Mouse (Mus musculus) heart, embryonic 14.5 days (tissue): ENCODE measurements around the gene Rab17. TPM values are rescaled to one million over a fixed set of nuclear protein-coding genes. Genes with fewer than 3 reads are reported as not detected.

Experiments used
- ATAC-seq: fragments of 200-750 bp; cut with Nextera tagmentation; 2 replicates; pipeline ENCODE4 v1.8.0; 2017; ENCODE audit warnings: low read depth, moderate TSS enrichment; ENCODE audit not compliant: insufficient number of reproducible peaks, insufficient read depth, low FRiP score
- H3K27ac ChIP-seq, 2 experiments: fragments of 200-500 bp in 1 of 2; fragments of 300-500 bp in 1 of 2; sonication (generic) in 1 of 2; replicated peaks in 1 of 2; 2 replicates each; pipeline ENCODE4 v1.5.1; 2012 to 2014; ENCODE audit warnings: low read depth in 2 of 2, low read length in 2 of 2, control low read depth in 1 of 2, mild to moderate bottlenecking in 1 of 2, mixed read lengths in 1 of 2; ENCODE audit not compliant: control insufficient read depth in 1 of 2, insufficient read depth in 1 of 2
- H3K27me3 ChIP-seq: fragments of 300-500 bp; sonication (generic); 2 replicates; pipeline ENCODE4 v1.6.1; 2014; ENCODE audit warnings: mild to moderate bottlenecking, low read length, control low read depth; ENCODE audit not compliant: control insufficient read depth, insufficient read depth
- H3K36me3 ChIP-seq: fragments of 300-500 bp; sonication (generic); 2 replicates; pipeline ENCODE4 v1.6.1; 2014; ENCODE audit warnings: mild to moderate bottlenecking, control low read depth, low read length, mixed read lengths; ENCODE audit not compliant: control insufficient read depth, insufficient read depth
- H3K4me1 ChIP-seq, 2 experiments: fragments of 200-500 bp in 1 of 2; fragments of 300-500 bp in 1 of 2; sonication (generic) in 1 of 2; 2 replicates each; pipeline ENCODE4 v1.6.1; 2012 to 2014; ENCODE audit warnings: low read length in 2 of 2, control low read depth in 1 of 2, mixed read lengths in 1 of 2; ENCODE audit not compliant: control insufficient read depth in 2 of 2, insufficient read depth in 2 of 2
- H3K4me2 ChIP-seq: fragments of 300-500 bp; sonication (generic); 2 replicates; pipeline ENCODE4 v1.6.1; 2014; ENCODE audit warnings: mild to moderate bottlenecking, low read length
- H3K4me3 ChIP-seq, 2 experiments: fragments of 200-500 bp in 1 of 2; fragments of 300-500 bp in 1 of 2; sonication (generic) in 1 of 2; 2 replicates each; pipeline ENCODE4 v1.5.1; 2012 to 2014; ENCODE audit warnings: low read length in 2 of 2, mild to moderate bottlenecking in 2 of 2, control low read depth in 1 of 2, low read depth in 1 of 2, moderate library complexity in 1 of 2; ENCODE audit not compliant: control insufficient read depth in 1 of 2, insufficient read depth in 1 of 2
- H3K9ac ChIP-seq: fragments of 300-500 bp; sonication (generic); 2 replicates; pipeline ENCODE4 v1.6.1; 2014; ENCODE audit warnings: mild to moderate bottlenecking, low read length
- H3K9me3 ChIP-seq: fragments of 300-500 bp; sonication (generic); 2 replicates; pipeline ENCODE4 v1.6.1; 2016; ENCODE audit warnings: low read length, control low read depth; ENCODE audit not compliant: control insufficient read depth
- WGBS: fragments of 180-500 bp; shearing (Covaris S2); extraction: QIAGEN DNeasy Blood & Tissue Kit; methylation state at CpG from one replicate; pipeline ENCODE4 v1.1.7; 2014; 5-methylcytosine and 5-hydroxymethylcytosine counted together
- polyA plus RNA-seq: library from polyadenylated mRNA; unstranded; fragments of >200 nt; fragmentation: Nextera tagmentation; extraction: Ambion mirVana; gene quantifications from 2 replicates; pipeline ENCODE4 v1.2.1, GENCODE M21; 2014

Gene Rab17
- 2.5 and 2.7 TPM in 2 replicates for polyA plus RNA-seq

- no peak within 1 kb of the TSS for H3K27ac ChIP-seq
- H3K27me3 ChIP-seq: no peaks in the 10 kb centered on the region
- H3K9ac ChIP-seq: peak within 1 kb of the TSS; percentile 51; the same call in 1 of the 2 replicates
- H3K4me2 ChIP-seq: peak within 1 kb of the TSS; percentile 22; the same call in 1 of the 2 replicates
- H3K4me1 ChIP-seq: peaks cover 35 to 47% of the 10 kb centered on the region in 2 experiments
- 45% methylated on average over 9 of the region's 9 CpGs for WGBS
- ATAC-seq: no peak
- no peaks in the 10 kb centered on the region for H3K9me3 ChIP-seq
- H3K36me3 ChIP-seq: no peaks in the 10 kb centered on the region
- H3K4me3 ChIP-seq: no peak within 1 kb of the TSS
These were observed at the start of gene Rab17 for GRCm38 (mm10) chr1:90969347-90969784. Gene Rab17, minus strand, starts transcription at chr1:90969661.

GRCm38 (mm10) chr1:91017111-91017758 is 47.8 kb upstream of the Rab17 start:
- H3K36me3 ChIP-seq: peaks cover 17% of the 10 kb centered on the region
- H3K9ac ChIP-seq: peak overlapping the region; percentile 76
- H3K9me3 ChIP-seq: no peaks in the 10 kb centered on the region
- H3K27me3 ChIP-seq: no peaks in the 10 kb centered on the region
- H3K4me2 ChIP-seq: peak overlapping the region; percentile 59
- peak overlapping the region; percentile 4 to 14; a peak in 3 of 4 replicates for H3K4me3 ChIP-seq
- peak; percentile 24 for ATAC-seq
- WGBS: 6% methylated on average over 20 of the region's 20 CpGs
- peaks cover 50 to 72% of the 10 kb centered on the region in 2 experiments for H3K4me1 ChIP-seq
- H3K27ac ChIP-seq: peak overlapping the region; percentile 97

GRCm38 (mm10) chr1:91015571-91015970 is 46.1 kb upstream of the Rab17 start:
- H3K9me3 ChIP-seq: no peaks in the 10 kb centered on the region
- H3K36me3 ChIP-seq: peaks cover 9% of the 10 kb centered on the region
- H3K4me3 ChIP-seq: no peak overlapping the region
- peak overlapping the region; percentile 26 for H3K4me2 ChIP-seq
- peak; percentile 75 for ATAC-seq
- H3K27me3 ChIP-seq: no peaks in the 10 kb centered on the region
- peak overlapping the region; percentile 97 to 99 for H3K27ac ChIP-seq
- whole genome bisulfite sequencing: 29% methylated on average over 7 of the region's 7 CpGs
- H3K9ac ChIP-seq: peak overlapping the region; percentile 57
- peaks cover 61 to 82% of the 10 kb centered on the region in 2 experiments for H3K4me1 ChIP-seq

DNA sequence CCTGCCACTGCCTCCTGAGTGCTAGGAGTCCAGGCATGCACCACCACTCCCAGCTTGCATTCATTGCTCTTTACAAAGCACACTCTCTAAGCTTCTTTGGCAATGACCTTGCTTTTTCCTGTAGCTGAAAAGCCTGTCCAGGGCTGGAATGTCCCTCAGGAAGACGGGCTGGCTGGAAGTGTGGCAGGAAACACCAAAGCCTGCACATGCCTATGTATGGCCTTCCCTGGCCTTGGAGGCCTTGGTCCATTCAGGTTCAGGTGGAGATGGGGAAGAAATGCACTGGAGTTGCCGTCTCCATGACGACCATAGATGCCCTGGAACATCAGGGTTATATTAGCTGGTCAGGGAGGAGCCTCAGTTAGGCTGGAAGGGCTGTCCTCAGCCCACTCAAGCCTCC is 44.3 kb upstream of the Rab17 start:
- no peak for ATAC-seq
- H3K27ac ChIP-seq: peak overlapping the region; percentile 89 to 97
- peak overlapping the region; percentile 57 for H3K9ac ChIP-seq
- H3K4me3 ChIP-seq: no peak overlapping the region
- no peaks in the 10 kb centered on the region for H3K27me3 ChIP-seq
- no peaks in the 10 kb centered on the region for H3K9me3 ChIP-seq
- H3K36me3 ChIP-seq: no peaks in the 10 kb centered on the region
- 38% methylated on average over 3 of the region's 3 CpGs for WGBS
- no peak overlapping the region for H3K4me2 ChIP-seq
- H3K4me1 ChIP-seq: peaks cover 74 to 91% of the 10 kb centered on the region in 2 experiments

DNA sequence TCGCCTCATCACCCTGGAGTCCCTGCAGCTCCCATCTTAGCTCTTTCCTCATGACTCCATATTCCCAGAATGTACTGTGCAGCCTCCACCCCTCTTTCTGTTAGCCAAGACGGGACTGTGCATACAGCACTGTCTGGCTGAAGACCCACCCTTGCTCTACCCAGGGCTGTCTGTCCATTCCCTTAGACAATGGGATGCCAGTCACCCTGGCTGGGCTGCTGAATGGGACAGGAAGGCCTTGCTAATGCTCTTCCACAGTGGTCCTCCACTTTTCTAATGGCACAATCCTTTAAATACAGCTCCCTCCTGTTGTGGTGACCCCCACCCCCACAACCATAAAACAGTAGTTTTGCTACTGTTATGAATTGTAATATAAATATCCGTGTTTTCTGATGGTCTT is 41.9 kb upstream of the Rab17 start:
- peak overlapping the region; percentile 77 to 97 for H3K27ac ChIP-seq
- peak overlapping the region; percentile 61; the same call in 1 of the 2 replicates for H3K9ac ChIP-seq
- no peaks in the 10 kb centered on the region for H3K9me3 ChIP-seq
- no peaks in the 10 kb centered on the region for H3K36me3 ChIP-seq
- peaks cover 67 to 88% of the 10 kb centered on the region in 2 experiments for H3K4me1 ChIP-seq
- no peak overlapping the region for H3K4me2 ChIP-seq
- WGBS: 76% methylated on average over 3 of the region's 3 CpGs
- H3K27me3 ChIP-seq: no peaks in the 10 kb centered on the region
- H3K4me3 ChIP-seq: no peak overlapping the region
- no peak for ATAC-seq

DNA sequence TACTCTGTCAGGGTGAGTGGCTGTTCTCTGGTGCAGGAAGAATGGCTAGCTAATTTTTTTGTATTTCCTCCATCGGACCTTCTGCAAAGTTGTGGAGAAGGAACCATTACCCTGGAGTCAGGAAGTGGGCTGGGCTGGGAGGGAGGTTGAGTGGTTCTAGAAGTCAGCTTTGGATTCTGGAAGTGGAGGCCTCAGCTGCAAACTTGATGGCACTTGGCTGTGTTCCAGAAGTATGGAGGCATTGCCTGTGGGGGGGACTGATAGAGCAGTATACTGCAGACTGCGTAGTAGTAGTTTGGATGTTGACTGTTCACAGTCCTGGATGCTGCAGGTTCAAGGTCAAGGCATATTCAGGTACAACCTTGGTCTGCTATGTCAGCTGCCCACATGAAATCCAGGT is 41.3 kb upstream of the Rab17 start:
- Histone ChIP-seq H3K27me3 (no peaks in the 10 kb centered on the region), H3K4me3 (no peak overlapping the region), H3K9ac (peak overlapping the region; percentile 61), H3K4me1 (peaks cover 66 to 92% of the 10 kb centered on the region in 2 experiments), H3K27ac (peak overlapping the region; percentile 77 to 97), H3K36me3 (no peaks in the 10 kb centered on the region), H3K4me2 (0 out of 2 replicates have a peak overlapping the region, but pooled peaks have one; percentile 8), H3K9me3 (no peaks in the 10 kb centered on the region)
- 39% methylated on average over 2 of the region's 2 CpGs for whole genome bisulfite sequencing
- ATAC-seq: no peak

GRCm38 (mm10) chr1:91010216-91010615 is 40.8 kb upstream of the Rab17 start:
- WGBS: 47% methylated on average over 7 of the region's 7 CpGs
- peak overlapping the region; percentile 61 for H3K9ac ChIP-seq

More at GRCm38 (mm10) chr1:91010216-91010615, 40.8 kb upstream of the Rab17 start:
- ATAC-seq: no peak
- H3K4me1 ChIP-seq: peaks cover 65 to 89% of the 10 kb centered on the region in 2 experiments
- H3K27me3 ChIP-seq: no peaks in the 10 kb centered on the region
- peak overlapping the region; percentile 42 to 97; a peak in 3 of 4 replicates for H3K27ac ChIP-seq
- H3K4me3 ChIP-seq: no peak overlapping the region
- no peaks in the 10 kb centered on the region for H3K9me3 ChIP-seq
- H3K36me3 ChIP-seq: no peaks in the 10 kb centered on the region
- H3K4me2 ChIP-seq: no peak overlapping the region
